Mouse (Mus musculus) olfactory bulb, adult 2 months (tissue): ENCODE results near the gene Eif4a2.

Experiments
- CTCF ChIP-seq: fragments of 200-500 bp; IDR thresholded peaks from 2 replicates; pipeline ENCODE4 v1.5.1; 2012; ENCODE audit warnings: low read depth, mild to moderate bottlenecking, low read length, moderate library complexity; ENCODE audit not compliant: insufficient read depth
- POLR2A ChIP-seq: fragments of 200-500 bp; IDR thresholded peaks from 2 replicates; pipeline ENCODE4 v1.6.1; 2012; ENCODE audit warnings: mild to moderate bottlenecking, low read depth, low read length, moderate library complexity; ENCODE audit not compliant: insufficient read depth

DNA sequence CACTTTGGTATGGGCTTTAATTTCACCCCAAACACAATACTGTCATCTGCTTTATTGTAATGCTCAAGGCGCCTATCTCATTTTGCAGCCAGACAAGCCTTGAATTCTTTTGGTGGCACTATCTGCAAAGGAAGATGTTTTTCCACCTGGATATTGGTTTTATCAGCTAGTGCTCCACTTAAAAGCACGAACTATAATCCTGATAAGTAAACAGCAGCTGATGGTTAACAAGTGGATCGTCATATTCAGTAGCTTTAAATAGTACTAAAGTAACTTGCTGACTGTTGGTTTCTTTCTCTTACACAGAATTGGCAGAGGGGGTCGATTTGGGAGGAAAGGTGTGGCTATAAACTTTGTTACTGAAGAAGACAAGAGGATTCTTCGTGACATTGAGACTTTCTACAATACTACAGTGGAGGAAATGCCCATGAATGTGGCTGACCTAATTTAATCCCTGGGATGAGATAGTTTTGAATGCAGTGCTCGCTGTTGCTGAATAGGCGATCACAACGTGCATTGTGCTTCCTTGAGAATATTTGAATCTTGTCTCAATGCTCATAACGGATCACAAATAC, 5.7 kb downstream of the Eif4a2 start:
- TF ChIP-seq CTCF: no peak
- TF ChIP-seq POLR2A: no peak
